Mouse (Mus musculus): Measurements from ENCODE around the gene Ets1. TPM values are rescaled to one million over a fixed set of nuclear protein-coding genes. Genes with fewer than 3 reads are reported as not detected.

Gene Ets1
- polyA plus RNA-seq, 1 experiment from 2014 or later: 50.2 TPM

DNA sequence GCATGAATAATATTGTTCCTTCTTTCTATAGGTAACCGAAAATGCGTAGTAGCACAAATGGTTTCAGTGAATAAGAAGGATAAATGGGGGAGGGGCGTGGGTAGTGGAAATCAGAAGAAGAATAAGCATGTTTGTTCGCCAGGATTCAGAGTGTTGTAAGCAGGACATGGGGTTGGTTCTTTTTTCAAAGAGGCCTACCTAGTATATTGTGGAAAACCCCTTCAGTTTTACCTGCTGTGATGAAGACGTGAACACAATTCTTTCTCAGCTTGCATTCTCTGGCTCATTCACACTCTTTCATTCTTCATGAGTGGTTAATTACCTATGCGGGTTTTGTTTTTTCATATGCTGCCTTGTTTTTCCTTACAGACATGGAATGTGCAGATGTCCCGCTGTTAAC is 92.3 kb downstream of the Ets1 start:
- Histone ChIP-seq H3K27me3 (ENCODE audit: insufficient read depth, poor library complexity, severe bottlenecking) (no peaks in the 10 kb centered on the region), H3K27ac (no peak overlapping the region), H3K36me3 (peaks cover 22% of the 10 kb centered on the region), H3K4me1 (no peaks in the 10 kb centered on the region; the same call in 1 of the 2 replicates), H3K4me3 (no peak overlapping the region), H3K9me3 (no peaks in the 10 kb centered on the region)
- 82% methylated on average over 7 of the region's 7 CpGs for WGBS
- DNase-seq (ENCODE audit: low spot score): no peak

DNA sequence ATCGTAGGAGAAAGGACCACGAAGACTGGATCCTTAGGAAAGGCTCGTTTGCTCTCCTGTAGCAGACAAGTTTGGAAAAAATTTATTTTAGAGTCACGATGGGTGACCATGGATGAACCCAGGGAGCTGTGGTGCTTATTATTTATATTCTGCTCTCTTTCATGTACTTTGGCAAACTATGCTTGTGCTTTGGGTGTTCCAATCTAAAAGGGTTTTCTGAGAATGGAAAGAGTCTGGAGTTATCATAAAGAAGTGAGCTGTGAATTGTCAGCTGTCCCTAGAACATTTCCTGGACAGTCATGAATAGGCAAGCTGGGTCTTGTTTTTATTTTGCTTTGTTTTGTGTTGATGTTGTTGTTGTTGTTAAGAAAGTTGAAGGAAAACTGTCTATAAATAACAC is 92.8 kb downstream of the Ets1 start:
- Histone ChIP-seq H3K36me3 (peaks cover 27% of the 10 kb centered on the region), H3K27me3 (ENCODE audit: insufficient read depth, poor library complexity, severe bottlenecking) (no peaks in the 10 kb centered on the region), H3K9me3 (no peaks in the 10 kb centered on the region), H3K4me1 (no peaks in the 10 kb centered on the region; the same call in 1 of the 2 replicates), H3K4me3 (no peak overlapping the region), H3K27ac (no peak overlapping the region)
- no peak for DNase-seq (ENCODE audit: low spot score)
- whole genome bisulfite sequencing: 80% methylated on average over 4 of the region's 4 CpGs

DNA sequence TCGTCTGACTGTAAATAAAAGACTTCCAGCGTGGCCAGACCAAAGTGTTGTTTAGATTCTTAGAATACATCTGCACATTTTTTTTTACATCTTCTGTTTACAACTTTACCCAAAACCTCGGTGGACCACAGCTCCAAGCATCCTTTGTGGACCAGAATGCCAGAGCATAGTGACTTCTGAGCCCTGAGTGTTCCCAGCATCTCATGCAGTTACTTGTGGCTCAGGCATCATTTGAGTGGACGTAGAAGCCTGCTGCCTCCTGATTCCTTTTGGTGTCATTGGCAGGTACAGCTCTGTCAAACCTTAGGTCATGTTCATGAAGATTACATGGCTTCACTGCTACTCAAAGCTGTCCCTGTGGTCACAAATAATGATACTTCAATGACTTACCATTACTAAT is 93.2 kb downstream of the Ets1 start:
- no peak for DNase-seq (ENCODE audit: low spot score)
- Histone ChIP-seq H3K4me1 (no peaks in the 10 kb centered on the region; the same call in 1 of the 2 replicates), H3K36me3 (peaks cover 31% of the 10 kb centered on the region), H3K27me3 (ENCODE audit: insufficient read depth, poor library complexity, severe bottlenecking) (no peaks in the 10 kb centered on the region), H3K4me3 (no peak overlapping the region), H3K27ac (no peak overlapping the region), H3K9me3 (no peaks in the 10 kb centered on the region)
- 79% methylated on average over 4 of the region's 4 CpGs for WGBS

DNA sequence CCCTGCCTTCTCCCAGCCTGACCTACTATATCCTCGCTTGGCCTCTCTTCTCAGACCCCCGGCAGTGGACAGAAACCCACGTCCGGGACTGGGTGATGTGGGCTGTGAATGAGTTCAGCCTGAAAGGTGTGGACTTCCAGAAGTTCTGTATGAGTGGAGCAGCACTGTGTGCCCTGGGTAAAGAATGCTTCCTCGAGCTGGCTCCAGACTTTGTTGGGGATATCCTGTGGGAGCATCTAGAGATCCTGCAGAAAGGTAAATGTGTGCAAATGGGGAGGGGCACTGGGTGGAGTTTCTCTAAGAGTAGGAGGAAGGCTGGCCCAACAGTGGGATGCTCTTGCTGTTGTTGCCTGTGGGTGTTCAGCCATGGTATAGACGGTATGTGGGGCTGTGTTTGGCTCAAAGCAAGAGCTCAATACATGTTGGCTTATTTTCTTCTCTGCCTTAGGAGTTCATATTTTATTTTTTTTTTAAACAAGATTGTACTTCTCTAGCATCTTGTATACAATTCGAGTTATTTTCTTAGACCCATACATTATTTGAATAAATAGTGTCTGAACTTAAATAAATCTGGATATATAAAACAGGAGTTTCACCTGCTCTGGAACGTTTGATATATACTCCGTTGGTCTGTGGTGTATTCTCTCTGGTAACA is 94.1 kb downstream of the Ets1 start:
- Histone ChIP-seq H3K9me3 (no peaks in the 10 kb centered on the region), H3K4me3 (no peak overlapping the region), H3K4me1 (no peaks in the 10 kb centered on the region; the same call in 1 of the 2 replicates), H3K36me3 (peaks cover 40% of the 10 kb centered on the region), H3K27me3 (ENCODE audit: insufficient read depth, poor library complexity, severe bottlenecking) (no peaks in the 10 kb centered on the region), H3K27ac (no peak overlapping the region)
- DNase-seq (ENCODE audit: low spot score): no peak
- 82% methylated on average over 9 of the region's 9 CpGs for WGBS

DNA sequence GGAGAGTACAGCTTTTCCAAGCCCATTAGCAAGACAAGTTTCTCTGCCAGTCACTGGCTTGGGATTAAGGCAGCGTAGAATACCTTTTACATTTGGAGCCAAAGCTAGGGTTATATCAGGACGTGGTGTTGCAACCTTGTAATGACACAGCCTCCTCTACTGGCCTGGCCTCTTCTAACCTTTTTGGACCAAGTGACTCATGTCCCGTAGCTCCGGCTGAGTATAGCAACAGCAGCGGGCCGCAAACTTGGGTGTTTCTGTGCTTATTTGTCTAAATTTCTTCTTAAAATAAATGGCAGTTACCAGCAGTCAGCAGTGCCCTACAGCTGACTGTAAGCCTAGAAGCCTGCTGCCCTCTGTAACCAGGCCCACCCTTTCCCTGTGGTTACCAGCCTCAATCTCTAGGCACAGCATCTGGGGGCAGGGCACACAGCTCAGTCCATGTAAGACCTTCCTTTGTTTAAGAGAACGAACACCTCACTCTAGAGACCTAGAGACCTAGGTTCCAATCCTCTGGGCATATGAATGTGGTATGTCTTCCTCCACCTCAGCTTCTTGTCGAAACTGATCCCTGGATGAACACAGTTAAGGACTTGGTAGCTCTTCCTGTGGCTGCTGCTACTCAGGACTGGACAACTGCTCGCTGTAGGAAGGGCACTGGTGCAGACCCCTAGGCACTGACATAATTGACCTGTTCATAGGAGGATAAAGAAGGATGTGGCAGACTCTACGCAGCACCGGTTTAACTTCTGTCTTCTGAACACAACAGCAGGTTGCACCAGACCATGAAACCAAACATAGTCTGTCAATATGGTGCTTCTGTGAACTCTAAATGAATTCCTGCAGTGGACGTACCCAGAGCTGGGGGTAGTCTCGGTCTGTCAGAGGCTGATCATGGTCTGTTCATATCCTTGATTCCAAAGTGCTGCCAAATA is 94.9 kb downstream of the Ets1 start:
- H3K9me3 ChIP-seq: no peaks in the 10 kb centered on the region
- WGBS: 83% methylated on average over 13 of the region's 13 CpGs
- no peak overlapping the region for H3K4me3 ChIP-seq
- no peaks in the 10 kb centered on the region; the same call in 1 of the 2 replicates for H3K4me1 ChIP-seq
- H3K36me3 ChIP-seq: peaks cover 48% of the 10 kb centered on the region
- DNase-seq (ENCODE audit: low spot score): no peak
- H3K27ac ChIP-seq: no peak overlapping the region
- no peaks in the 10 kb centered on the region for H3K27me3 ChIP-seq (ENCODE audit: insufficient read depth, poor library complexity, severe bottlenecking)

DNA sequence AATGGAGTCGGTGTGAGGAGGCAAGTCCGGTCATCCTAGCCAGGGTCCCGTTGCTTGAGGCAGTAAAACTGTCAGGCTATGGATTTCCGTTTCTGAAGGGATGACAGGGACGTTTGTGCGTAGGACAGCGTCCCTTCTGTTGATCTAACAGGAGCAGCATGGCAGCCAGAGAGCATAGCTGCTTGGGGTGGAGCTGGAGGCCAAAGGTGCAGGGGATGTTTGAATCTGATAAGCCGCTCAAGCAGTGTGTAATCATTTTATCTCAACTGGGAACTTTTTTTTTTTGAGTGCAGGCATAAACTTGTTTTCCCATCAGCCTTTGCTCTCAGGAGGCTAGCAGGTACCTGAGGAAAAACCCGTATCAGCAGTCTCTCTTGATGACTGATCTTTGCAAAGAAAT is 95.8 kb downstream of the Ets1 start:
- no peaks in the 10 kb centered on the region for H3K9me3 ChIP-seq
- no peaks in the 10 kb centered on the region for H3K27me3 ChIP-seq (ENCODE audit: insufficient read depth, poor library complexity, severe bottlenecking)
- no peaks in the 10 kb centered on the region; the same call in 1 of the 2 replicates for H3K4me1 ChIP-seq
- DNase-seq (ENCODE audit: low spot score): no peak
- H3K36me3 ChIP-seq: peaks cover 48% of the 10 kb centered on the region
- WGBS: 56% methylated on average over 9 of the region's 9 CpGs
- no peak overlapping the region for H3K27ac ChIP-seq
- H3K4me3 ChIP-seq: no peak overlapping the region

DNA sequence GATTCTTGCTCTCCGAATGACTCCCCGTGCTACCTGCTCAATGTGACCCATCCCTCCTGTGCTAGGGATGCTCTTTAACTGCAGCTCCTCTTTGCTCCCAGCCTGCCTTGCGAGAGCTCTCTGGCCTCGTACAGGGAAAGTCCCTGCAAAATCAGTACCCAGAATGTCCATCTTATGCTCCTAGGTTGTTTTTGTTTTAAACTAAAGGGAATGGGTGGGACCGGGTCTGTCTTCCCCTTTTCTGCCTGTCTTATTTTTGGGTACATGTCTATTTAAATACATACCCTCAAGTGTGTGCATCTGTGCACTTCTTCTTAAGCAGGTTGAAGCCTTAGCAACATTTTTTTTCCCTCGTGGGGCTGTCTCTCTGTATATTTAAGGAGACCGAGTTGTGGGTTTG is 99.0 kb downstream of the Ets1 start:
- 88% methylated on average over 7 of the region's 7 CpGs for WGBS
- no peaks in the 10 kb centered on the region for H3K9me3 ChIP-seq
- no peaks in the 10 kb centered on the region for H3K27me3 ChIP-seq (ENCODE audit: insufficient read depth, poor library complexity, severe bottlenecking)
- no peak for DNase-seq (ENCODE audit: low spot score)
- H3K4me3 ChIP-seq: no peak overlapping the region
- H3K27ac ChIP-seq: no peak overlapping the region
- peaks cover 63% of the 10 kb centered on the region for H3K36me3 ChIP-seq
- H3K4me1 ChIP-seq: no peaks in the 10 kb centered on the region; the same call in 1 of the 2 replicates

DNA sequence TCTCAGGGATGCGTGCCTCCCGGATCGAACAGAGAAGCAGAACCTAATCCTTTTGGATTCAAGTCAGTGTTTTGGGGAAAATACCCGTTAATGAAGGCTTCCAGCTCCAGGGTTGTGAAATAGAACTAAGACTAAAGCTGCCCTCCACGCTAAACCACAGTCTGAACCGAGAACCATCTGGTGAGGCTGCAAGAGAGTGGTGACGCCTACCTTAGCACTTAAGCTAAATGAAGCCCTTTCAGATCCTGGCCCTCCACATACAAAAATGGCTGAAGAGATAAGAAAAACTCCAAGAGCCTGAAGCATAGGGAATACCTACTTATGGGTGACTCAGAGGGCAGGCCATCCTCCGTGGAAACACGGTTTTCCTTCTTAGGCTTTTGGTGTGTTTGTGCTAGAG is 100.0 kb downstream of the Ets1 start:
- no peak for DNase-seq (ENCODE audit: low spot score)
- WGBS: 76% methylated on average over 9 of the region's 9 CpGs
- H3K27ac ChIP-seq: no peak overlapping the region
- H3K4me3 ChIP-seq: no peak overlapping the region
- H3K36me3 ChIP-seq: peaks cover 67% of the 10 kb centered on the region
- H3K27me3 ChIP-seq (ENCODE audit: insufficient read depth, poor library complexity, severe bottlenecking): no peaks in the 10 kb centered on the region
- no peaks in the 10 kb centered on the region; the same call in 1 of the 2 replicates for H3K4me1 ChIP-seq
- no peaks in the 10 kb centered on the region for H3K9me3 ChIP-seq

DNA sequence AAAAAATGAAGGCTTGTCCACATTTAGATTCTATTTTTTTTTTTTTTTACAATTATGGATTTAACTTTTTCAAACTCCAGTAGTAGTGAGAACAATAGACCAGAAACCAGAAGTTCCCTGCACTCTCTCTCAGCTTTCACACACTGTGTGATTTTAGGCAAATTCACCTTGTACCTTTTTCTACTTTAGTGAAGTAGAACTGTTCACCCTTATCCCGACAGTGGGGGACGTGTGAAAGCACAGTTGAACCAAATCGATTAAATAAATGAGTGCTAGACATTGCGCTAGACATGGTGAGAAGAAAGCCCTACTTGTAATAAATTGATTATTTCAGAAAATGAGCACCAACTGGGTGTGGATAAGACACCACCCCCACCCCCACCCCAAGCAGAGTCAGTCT is 104.0 kb downstream of the Ets1 start:
- no peaks in the 10 kb centered on the region for H3K9me3 ChIP-seq
- H3K27me3 ChIP-seq (ENCODE audit: insufficient read depth, poor library complexity, severe bottlenecking): no peaks in the 10 kb centered on the region
- DNase-seq (ENCODE audit: low spot score): no peak
- H3K36me3 ChIP-seq: peaks cover 48% of the 10 kb centered on the region
- H3K27ac ChIP-seq: no peak overlapping the region
- 80% methylated on average over 4 of the region's 4 CpGs for WGBS
- no peak overlapping the region for H3K4me3 ChIP-seq
- no peaks in the 10 kb centered on the region; the same call in 1 of the 2 replicates for H3K4me1 ChIP-seq

DNA sequence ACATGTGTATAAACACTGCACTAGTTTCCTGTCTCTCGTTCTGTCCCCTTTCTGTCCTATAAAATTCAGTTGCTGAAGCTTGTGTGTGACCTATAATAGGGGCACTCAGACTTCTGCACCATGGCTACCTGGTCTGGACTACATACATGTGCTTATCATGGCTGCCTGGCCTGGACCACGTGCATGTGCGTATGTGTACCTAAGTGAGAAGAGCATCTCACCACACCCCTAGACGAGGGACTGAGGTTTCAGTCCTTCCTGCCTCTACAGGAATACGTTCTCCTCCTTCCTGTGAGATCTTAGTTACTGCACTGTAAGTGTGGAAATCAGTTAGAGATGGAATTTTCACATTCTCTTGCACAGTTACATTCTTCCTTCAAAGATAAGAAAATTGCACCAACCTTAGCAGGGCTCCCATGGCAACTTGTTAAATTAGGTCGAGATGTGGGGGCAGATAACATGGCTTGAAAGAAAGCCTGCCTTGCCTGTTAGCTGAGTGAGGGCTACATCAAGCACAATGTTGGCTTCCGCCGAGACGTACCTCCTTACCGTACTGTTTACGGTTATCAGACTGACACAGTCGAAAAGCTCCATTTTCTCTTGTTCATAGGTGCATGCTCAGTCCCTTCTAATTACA is 104.8 kb downstream of the Ets1 start:
- no peaks in the 10 kb centered on the region for H3K27me3 ChIP-seq (ENCODE audit: insufficient read depth, poor library complexity, severe bottlenecking)
- no peak overlapping the region for H3K27ac ChIP-seq
- H3K4me1 ChIP-seq: no peaks in the 10 kb centered on the region; the same call in 1 of the 2 replicates
- no peaks in the 10 kb centered on the region for H3K9me3 ChIP-seq
- H3K36me3 ChIP-seq: peaks cover 39% of the 10 kb centered on the region
- DNase-seq (ENCODE audit: low spot score): no peak
- 70% methylated on average over 12 of the region's 12 CpGs for WGBS
- H3K4me3 ChIP-seq: no peak overlapping the region

DNA sequence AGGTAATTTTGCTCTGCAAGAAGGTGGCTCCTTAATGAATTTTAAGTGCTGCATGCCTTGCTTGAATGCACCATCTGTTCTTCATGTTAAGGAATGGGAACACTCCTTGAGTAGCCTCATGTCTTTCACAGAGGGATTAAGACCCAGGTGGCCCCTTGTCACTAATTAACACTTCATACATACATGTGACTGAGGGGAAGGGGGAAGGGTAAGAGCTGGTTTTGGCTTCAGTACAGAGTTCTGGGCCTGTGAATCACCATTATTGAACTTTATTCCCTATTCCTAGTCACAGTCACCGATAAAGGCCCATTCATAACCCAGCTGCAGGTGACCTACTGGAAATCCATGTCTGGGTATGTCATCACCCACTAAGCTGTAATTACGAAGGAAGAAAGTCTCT is 105.7 kb downstream of the Ets1 start:
- DNase-seq (ENCODE audit: low spot score): no peak
- Histone ChIP-seq H3K9me3 (no peaks in the 10 kb centered on the region), H3K27me3 (ENCODE audit: insufficient read depth, poor library complexity, severe bottlenecking) (no peaks in the 10 kb centered on the region), H3K36me3 (peaks cover 36% of the 10 kb centered on the region), H3K4me1 (peaks cover 3% of the 10 kb centered on the region; the same call in 1 of the 2 replicates), H3K27ac (no peak overlapping the region), H3K4me3 (no peak overlapping the region)
- WGBS: 85% methylated on average over 2 of the region's 2 CpGs

DNA sequence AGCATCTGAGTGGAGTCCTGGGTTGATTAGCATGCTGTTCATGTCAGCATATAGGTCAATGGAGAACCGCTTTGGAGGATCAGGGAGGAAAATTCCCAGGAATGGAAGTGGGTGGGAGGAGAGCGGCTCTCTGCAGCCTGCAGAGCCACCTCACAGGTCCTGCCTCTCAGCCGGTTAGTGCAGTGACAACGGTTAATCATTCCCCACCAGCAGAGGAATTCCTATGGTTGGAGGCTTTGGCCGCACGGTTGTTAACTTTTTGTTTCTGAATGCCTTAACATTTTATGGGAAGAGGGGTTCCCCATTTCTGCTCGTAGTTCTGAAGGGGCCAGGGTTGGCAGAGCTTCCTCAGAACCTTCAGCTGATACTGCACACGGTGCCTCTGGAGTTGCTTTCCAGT is 107.1 kb downstream of the Ets1 start:
- WGBS: 66% methylated on average over 8 of the region's 8 CpGs
- no peak overlapping the region for H3K27ac ChIP-seq
- peaks cover 25% of the 10 kb centered on the region for H3K36me3 ChIP-seq

More for the DNA sequence above, 107.1 kb downstream of the Ets1 start:
- Histone ChIP-seq H3K4me1 (peaks cover 8% of the 10 kb centered on the region), H3K4me3 (no peak overlapping the region), H3K27me3 (ENCODE audit: insufficient read depth, poor library complexity, severe bottlenecking) (no peaks in the 10 kb centered on the region), H3K9me3 (no peaks in the 10 kb centered on the region)
- DNase-seq (ENCODE audit: low spot score): no peak

Data from heart, embryonic 10.5 days (tissue).